Mouse (Mus musculus): Measurements from ENCODE around the gene P2rx1. TPM values are rescaled to one million over a fixed set of nuclear protein-coding genes. Genes with fewer than 3 reads are reported as not detected.

Gene P2rx1
- polyA plus RNA-seq, 1 experiment: 0.54 TPM

- no peak for DNase-seq (ENCODE audit: extremely low spot score in 1 of 2, low spot score in 1 of 2)
These were observed 11.7 kb upstream of the P2rx1 start for GRCm38 (mm10) chr11:72987234-72987633.

- no peak for DNase-seq (ENCODE audit: extremely low spot score in 1 of 2, low spot score in 1 of 2)
These were observed 11.1 kb upstream of the P2rx1 start for GRCm38 (mm10) chr11:72987807-72988206.

GRCm38 (mm10) chr11:72989044-72989443 lies 9.9 kb upstream of the P2rx1 start:
- no peak for DNase-seq (ENCODE audit: extremely low spot score in 1 of 2, low spot score in 1 of 2)

GRCm38 (mm10) chr11:72990688-72991087 lies 8.2 kb upstream of the P2rx1 start:
- no peak for DNase-seq (ENCODE audit: extremely low spot score in 1 of 2, low spot score in 1 of 2)

- no peak for DNase-seq (ENCODE audit: extremely low spot score in 1 of 2, low spot score in 1 of 2)
These were observed 6.9 kb upstream of the P2rx1 start for GRCm38 (mm10) chr11:72991961-72992360.

- DNase-seq (ENCODE audit: extremely low spot score in 1 of 2, low spot score in 1 of 2): no peak
These were observed 2.6 kb upstream of the P2rx1 start for GRCm38 (mm10) chr11:72996346-72996745.

- no peak for DNase-seq (ENCODE audit: extremely low spot score in 1 of 2, low spot score in 1 of 2)
These were observed 2.1 kb upstream of the P2rx1 start for GRCm38 (mm10) chr11:72996781-72997180.

- DNase-seq (ENCODE audit: extremely low spot score in 1 of 2, low spot score in 1 of 2): no peak
These were observed 1.2 kb upstream of the P2rx1 start for GRCm38 (mm10) chr11:72997529-72998326.

GRCm38 (mm10) chr11:73001029-73001428 lies 2.1 kb downstream of the P2rx1 start:
- peak in 1 of 2 experiments; percentile 80 for DNase-seq (ENCODE audit: extremely low spot score in 1 of 2, low spot score in 1 of 2)

GRCm38 (mm10) chr11:73006377-73006776 lies 7.5 kb downstream of the P2rx1 start:
- peak in 1 of 2 experiments; percentile 63 for DNase-seq (ENCODE audit: extremely low spot score in 1 of 2, low spot score in 1 of 2)

GRCm38 (mm10) chr11:73007113-73007512 lies 8.2 kb downstream of the P2rx1 start:
- no peak for DNase-seq (ENCODE audit: extremely low spot score in 1 of 2, low spot score in 1 of 2)

GRCm38 (mm10) chr11:73007698-73008481 lies 9.0 kb downstream of the P2rx1 start:
- peak in 1 of 2 experiments; percentile 66 for DNase-seq (ENCODE audit: extremely low spot score in 1 of 2, low spot score in 1 of 2)

GRCm38 (mm10) chr11:73008826-73009225 lies 9.9 kb downstream of the P2rx1 start:
- no peak for DNase-seq (ENCODE audit: extremely low spot score in 1 of 2, low spot score in 1 of 2)

GRCm38 (mm10) chr11:73009531-73010274 lies 10.8 kb downstream of the P2rx1 start:
- DNase-seq (ENCODE audit: extremely low spot score in 1 of 2, low spot score in 1 of 2): peak in 1 of 2 experiments; percentile 17

- no peak for DNase-seq (ENCODE audit: extremely low spot score in 1 of 2, low spot score in 1 of 2)
These were observed 15.1 kb downstream of the P2rx1 start for GRCm38 (mm10) chr11:73013981-73014380.

GRCm38 (mm10) chr11:73014831-73015344 lies 16.0 kb downstream of the P2rx1 start:
- peak in 1 of 2 experiments; percentile 66 for DNase-seq (ENCODE audit: extremely low spot score in 1 of 2, low spot score in 1 of 2)

GRCm38 (mm10) chr11:73015391-73016102 lies 16.6 kb downstream of the P2rx1 start:
- peak in 1 of 2 experiments; percentile 58 for DNase-seq (ENCODE audit: extremely low spot score in 1 of 2, low spot score in 1 of 2)

GRCm38 (mm10) chr11:73016103-73016420 lies 17.2 kb downstream of the P2rx1 start:
- DNase-seq (ENCODE audit: extremely low spot score in 1 of 2, low spot score in 1 of 2): no peak

- DNase-seq (ENCODE audit: extremely low spot score in 1 of 2, low spot score in 1 of 2): peak; percentile 86 to 95
These were observed 19.7 kb downstream of the P2rx1 start, which contains the start of gene Camkk1 for GRCm38 (mm10) chr11:73018471-73019146. Gene Camkk1 (plus strand): TSS chr11:73019008.
